Comparison of ENCODE assay signal across 21 mouse cellular contexts in genomic region chr9:34930371-34930770, GRCm38 (mm10).
DNase-seq lines count a peak whose midpoint lies in the region; ATAC-seq and TF ChIP-seq lines count a peak whose summit lies in the region.
"Had no signal": no experiment of that assay in that cellular context is flagged by ENCODE, and none has a peak within 500 bp of the region (broad histone marks: within the 10 kb centered on the region; RNA-seq: fewer than 3 reads in every experiment).

No protein-coding gene starts in this region.

- no peak overlapping the region for H3K4me3 ChIP-seq in cerebellum, adult 2 months (replicated peaks; ENCODE audit: insufficient read depth, low read depth, low read length)

- WGBS in cerebellum, adult 2 months = 11% methylated on average over 1 of the region's 1 CpGs

- no peaks in the 10 kb centered on the region for H3K27me3 ChIP-seq in cerebellum, adult 2 months (ENCODE audit: control insufficient read depth, insufficient read depth, low read length)
- H3K27me3 ChIP-seq: Patski had no signal

- TF ChIP-seq CTCF in cerebellum, adult 2 months (IDR thresholded peaks at IDR 0.05; ENCODE audit: borderline replicate concordance, insufficient read depth, low read depth, low read length) = no peak

- ATAC-seq in cerebellum, adult (ENCODE audit: insufficient number of reproducible peaks, low FRiP score, low TSS enrichment) = no peak; the same call in 1 of the 2 replicates
- ATAC-seq: activated CD4-positive, CD25-positive, alpha-beta regulatory T cell, adult 4 months; CD4-positive, CD25-positive, alpha-beta regulatory T cell, adult 4 months; Patski had no signal

- no peak for TF ChIP-seq POLR2A in cerebellum, adult 2 months (IDR thresholded peaks at IDR 0.05; ENCODE audit: borderline replicate concordance, insufficient read depth, low read length)

- H3K4me1 ChIP-seq in cerebellum, adult 2 months (ENCODE audit: control insufficient read depth, insufficient read depth, low read length) = peaks cover 26% of the 10 kb centered on the region

- no peak for DNase-seq in cerebellum, adult 2 months
- DNase-seq in cerebellum, adult 11 months = no peak
- peak; percentile 63 for DNase-seq in cerebellum, adult 9-10 months
- DNase-seq in cerebellum, postnatal 4 days (ENCODE audit: low spot score in 2 of 2) = no peak
- DNase-seq in cerebellum, adult 9-11 months = peak; percentile 68
- DNase-seq in cerebellum, postnatal 25 days = peak; percentile 44 to 46
- no peak for DNase-seq in cerebellum, postnatal 36 days
- DNase-seq: adrenal gland, adult 2 months; adrenal gland, adult 8-10 months; adrenal gland, postnatal 10 days; adrenal gland, postnatal 14 days; adrenal gland, postnatal 25 days; adrenal gland, postnatal 36 days; B cell, adult 2 months; cerebellum, adult 11-12 months; cerebellum, adult 18-20 months; cerebellum, adult 8-10 months had no signal

- peak overlapping the region; percentile 58; the same call in 1 of the 2 replicates for H3K27ac ChIP-seq in cerebellum, adult 2 months (ENCODE audit: insufficient read depth, low read length)

Comparison
In these comparisons a context has a peak if more than half of its experiments do, and no peak if none do; other contexts are left out.
1. DNase-seq: peak in cerebellum, adult 9-10 months (single experiment), cerebellum, adult 9-11 months (single experiment) and cerebellum, postnatal 25 days (2 of 2); none in cerebellum, adult 2 months (0 of 2), cerebellum, adult 11 months (single experiment), cerebellum, postnatal 4 days (0 of 2) and cerebellum, postnatal 36 days (0 of 2).